Mouse (Mus musculus): ENCODE data around the gene Dhrs7b. TPM values are rescaled to one million over a fixed set of nuclear protein-coding genes. Genes with fewer than 3 reads are reported as not detected.
"Not testable (repeated sequence)": the region's sequence is repeated elsewhere in the genome, so short reads cannot be mapped to it uniquely, and the experiment has no call there.

The Dhrs7b gene
- polyA plus RNA-seq, 1 experiment from 2014 or later, result 33.0 TPM

DNA sequence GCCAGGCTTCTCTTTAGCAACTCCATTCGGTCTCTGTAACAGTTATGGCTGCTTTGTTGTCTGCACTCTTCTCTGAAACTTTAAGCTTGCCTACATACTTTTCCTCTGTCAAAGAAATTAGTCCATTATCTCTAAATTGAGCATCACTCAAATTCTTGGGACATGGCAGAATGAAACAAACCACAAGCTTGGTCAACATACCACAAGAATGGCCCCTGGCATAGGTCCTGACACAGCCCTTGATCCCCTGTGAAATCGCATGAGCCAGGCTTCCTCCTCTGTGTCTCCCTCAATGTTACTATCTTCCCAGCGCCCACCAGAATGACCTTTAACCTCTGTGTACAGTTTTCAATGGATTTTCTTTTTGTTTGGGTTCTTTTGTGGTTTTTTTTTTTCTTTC lies 52.0 kb downstream of the Dhrs7b start:
- Histone ChIP-seq H3K4me3 (no peak overlapping the region), H3K4me1 (replicated peaks) (peaks cover 16% of the 10 kb centered on the region), H3K9me3 (no peaks in the 10 kb centered on the region), H3K36me3 (no peaks in the 10 kb centered on the region), H3K27me3 (ENCODE audit: insufficient read depth, poor library complexity, severe bottlenecking) (no peaks in the 10 kb centered on the region), H3K27ac (no peak overlapping the region)
- WGBS, result 79% methylated on average over 3 of the region's 3 CpGs
- no peak for DNase-seq (ENCODE audit: low spot score)

DNA sequence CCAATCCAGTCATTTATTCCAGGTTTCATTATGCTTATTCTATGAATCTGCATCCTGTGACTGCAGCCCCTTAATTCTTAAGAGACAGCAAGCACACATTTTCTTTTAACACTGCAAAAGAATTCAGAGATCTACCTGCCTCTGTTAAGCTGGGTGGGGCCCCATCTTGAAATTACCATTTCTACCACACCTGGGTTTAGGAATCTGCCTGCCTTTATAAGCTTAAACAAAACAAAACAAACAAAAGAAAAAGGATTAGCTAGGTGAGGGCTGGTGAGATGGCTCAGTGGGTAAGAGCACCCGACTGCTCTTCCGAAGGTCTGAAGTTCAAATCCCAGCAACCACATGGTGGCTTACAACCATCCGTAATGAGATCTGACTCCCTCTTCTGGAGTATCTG lies 56.6 kb downstream of the Dhrs7b start:
- WGBS, result 89% methylated on average over 3 of the region's 3 CpGs
- H3K4me3 ChIP-seq, H3K9me3 ChIP-seq: not testable (repeated sequence)

DNA sequence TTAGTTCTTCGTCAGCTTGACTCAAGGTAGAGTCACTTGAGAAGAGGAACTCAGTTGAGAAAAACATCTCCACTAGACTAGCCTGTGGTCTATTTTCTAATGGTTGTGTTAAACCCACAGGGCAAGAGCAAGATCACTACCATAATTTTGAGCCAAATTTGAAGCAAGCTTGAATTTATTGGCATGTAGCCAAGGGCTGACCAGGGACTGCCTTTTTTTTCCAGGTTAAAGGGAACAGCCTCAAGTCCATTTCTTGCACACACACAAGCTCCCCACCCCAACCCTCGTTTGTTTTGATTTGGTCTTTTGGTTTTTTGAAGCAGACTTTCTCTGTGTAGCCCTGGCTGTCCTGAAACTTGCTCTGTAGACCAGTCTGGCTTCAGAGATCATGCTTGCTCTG lies 59.4 kb downstream of the Dhrs7b start:
- Histone ChIP-seq H3K9me3 (no peaks in the 10 kb centered on the region), H3K4me3 (no peak overlapping the region), H3K27ac (no peak overlapping the region), H3K4me1 (replicated peaks) (0 out of 2 replicates have a peak, but pooled peaks cover 5% of the 10 kb centered on the region), H3K27me3 (ENCODE audit: insufficient read depth, poor library complexity, severe bottlenecking) (no peaks in the 10 kb centered on the region), H3K36me3 (no peaks in the 10 kb centered on the region)
- DNase-seq (ENCODE audit: low spot score), result no peak
- WGBS, result 64% methylated on average over 2 of the region's 2 CpGs

More for the DNA sequence above, 56.6 kb downstream of the Dhrs7b start:
- H3K27me3 ChIP-seq (ENCODE audit: insufficient read depth, poor library complexity, severe bottlenecking); H3K4me1 ChIP-seq (replicated peaks); H3K36me3 ChIP-seq; H3K27ac ChIP-seq; DNase-seq (ENCODE audit: low spot score): not testable (repeated sequence)

DNA sequence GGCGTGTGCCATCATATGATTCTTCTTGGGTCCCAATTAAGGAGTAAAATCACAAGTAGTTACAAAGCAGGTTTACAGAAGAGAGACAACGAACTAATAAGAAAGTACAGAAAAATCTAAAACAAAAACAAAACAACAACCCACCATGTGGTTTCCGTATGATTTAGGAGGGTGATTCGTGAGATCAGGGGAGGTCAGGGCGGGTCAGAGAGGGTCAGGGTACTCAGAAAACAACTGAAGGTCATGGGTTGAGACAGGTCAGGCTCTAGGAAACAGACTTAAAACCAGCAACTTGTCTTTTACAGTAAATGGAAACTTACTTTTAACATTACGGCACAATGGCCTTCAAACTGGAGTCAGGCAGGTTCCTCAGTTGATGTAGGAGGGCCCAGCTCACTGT lies 59.9 kb downstream of the Dhrs7b start:
- Histone ChIP-seq H3K27me3 (ENCODE audit: insufficient read depth, poor library complexity, severe bottlenecking) (no peaks in the 10 kb centered on the region), H3K9me3 (no peaks in the 10 kb centered on the region), H3K27ac (no peak overlapping the region), H3K36me3 (no peaks in the 10 kb centered on the region), H3K4me3 (no peak overlapping the region), H3K4me1 (replicated peaks) (0 out of 2 replicates have a peak, but pooled peaks cover 5% of the 10 kb centered on the region)
- DNase-seq (ENCODE audit: low spot score), result no peak
- WGBS, result 65% methylated on average over 6 of the region's 6 CpGs

DNA sequence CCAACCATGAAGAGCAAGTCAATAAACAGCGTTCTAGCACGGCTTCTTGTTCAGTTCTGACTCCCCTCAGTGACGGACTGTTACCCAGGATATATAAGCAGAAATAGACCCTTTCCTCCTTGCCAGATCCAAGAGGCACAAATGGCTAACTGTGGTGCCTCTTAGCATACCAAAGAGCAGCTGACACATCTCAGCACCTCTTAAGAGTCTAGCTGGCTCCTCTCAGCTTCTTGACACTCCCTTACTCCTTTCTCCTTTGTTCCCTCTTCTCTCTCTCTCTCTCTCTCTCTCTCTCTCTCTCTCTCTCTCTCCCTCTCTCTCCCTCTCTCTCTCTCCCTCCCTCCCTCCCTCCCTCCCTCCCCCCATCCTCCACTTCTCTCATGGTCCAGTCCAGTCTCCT lies 60.3 kb downstream of the Dhrs7b start:
- Histone ChIP-seq H3K36me3 (no peaks in the 10 kb centered on the region), H3K9me3 (no peaks in the 10 kb centered on the region), H3K27me3 (ENCODE audit: insufficient read depth, poor library complexity, severe bottlenecking) (no peaks in the 10 kb centered on the region), H3K27ac (no peak overlapping the region), H3K4me3 (no peak overlapping the region), H3K4me1 (replicated peaks) (0 out of 2 replicates have a peak, but pooled peaks cover 5% of the 10 kb centered on the region)
- WGBS, result 51% methylated on average over 3 of the region's 3 CpGs
- no peak for DNase-seq (ENCODE audit: low spot score)

DNA sequence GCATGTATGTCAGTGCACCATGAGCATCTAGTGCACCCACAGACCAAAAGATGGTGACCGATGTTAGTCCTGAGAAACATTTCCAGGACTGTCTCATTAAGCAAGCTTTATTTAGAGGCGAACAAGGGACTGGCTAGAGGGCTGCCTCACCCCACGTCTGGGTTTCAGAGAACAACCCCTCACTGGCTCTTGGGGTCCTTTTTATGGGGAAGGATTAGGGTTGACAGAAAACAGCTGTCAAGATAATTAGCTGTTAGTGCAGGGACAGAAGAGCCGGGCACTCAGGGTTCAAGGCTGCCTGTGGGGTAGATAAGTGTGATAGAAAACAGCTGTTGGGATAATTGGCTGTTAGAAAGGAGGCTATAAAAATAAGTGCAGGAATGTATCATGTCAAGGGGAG lies 65.5 kb downstream of the Dhrs7b start:
- Histone ChIP-seq H3K27ac (no peak overlapping the region), H3K36me3 (no peaks in the 10 kb centered on the region), H3K4me1 (replicated peaks) (no peaks in the 10 kb centered on the region), H3K27me3 (ENCODE audit: insufficient read depth, poor library complexity, severe bottlenecking) (no peaks in the 10 kb centered on the region), H3K4me3 (no peak overlapping the region), H3K9me3 (no peaks in the 10 kb centered on the region)
- no peak for DNase-seq (ENCODE audit: low spot score)
- WGBS, result 51% methylated on average over 4 of the region's 4 CpGs

DNA sequence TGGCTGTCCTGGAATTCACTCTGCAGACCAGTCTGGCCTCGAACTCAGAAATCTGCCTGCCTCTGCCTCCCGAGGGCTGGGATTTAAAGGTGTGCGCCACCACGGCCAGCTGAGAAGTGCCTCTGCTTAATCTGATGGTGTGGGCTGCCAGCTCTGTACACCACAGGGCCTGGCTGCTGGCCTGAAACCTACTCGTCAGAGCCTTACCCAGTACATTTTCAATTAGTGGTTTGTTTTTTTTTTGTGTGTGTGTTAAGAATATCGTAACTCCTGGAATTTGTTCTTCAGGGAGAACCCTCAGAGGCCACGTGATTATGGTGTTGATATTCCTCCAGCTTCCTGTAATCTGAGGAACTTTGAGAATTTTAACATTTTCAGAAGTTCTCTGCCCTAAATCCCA lies 71.6 kb downstream of the Dhrs7b start:
- Histone ChIP-seq H3K4me3 (no peak overlapping the region), H3K27me3 (ENCODE audit: insufficient read depth, poor library complexity, severe bottlenecking) (no peaks in the 10 kb centered on the region), H3K36me3 (peaks cover 42% of the 10 kb centered on the region), H3K9me3 (no peaks in the 10 kb centered on the region), H3K4me1 (replicated peaks) (no peaks in the 10 kb centered on the region), H3K27ac (no peak overlapping the region)
- DNase-seq (ENCODE audit: low spot score), result no peak
- 84% methylated on average over 7 of the region's 7 CpGs for WGBS

DNA sequence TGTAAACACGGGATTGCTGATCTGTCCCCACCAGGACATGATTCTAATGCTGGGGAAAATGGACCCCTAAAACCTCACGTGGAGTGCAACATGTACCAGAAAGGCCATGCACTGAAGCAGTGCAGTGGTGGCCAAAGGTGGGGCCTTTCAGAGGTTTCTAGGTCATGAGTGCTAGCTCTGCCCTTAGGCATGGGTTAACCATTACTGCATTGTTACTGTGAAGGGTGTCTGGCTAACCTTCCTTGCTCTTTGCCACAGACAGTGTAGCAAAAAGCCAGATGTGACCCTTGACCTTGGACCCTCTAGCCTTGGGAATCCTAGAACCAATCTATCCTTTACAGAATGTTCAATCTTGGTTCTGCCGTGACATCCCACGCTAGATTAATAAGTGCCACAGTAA lies 72.1 kb downstream of the Dhrs7b start:
- Histone ChIP-seq H3K36me3 (peaks cover 42% of the 10 kb centered on the region), H3K9me3 (no peaks in the 10 kb centered on the region), H3K4me3 (no peak overlapping the region), H3K4me1 (replicated peaks) (no peaks in the 10 kb centered on the region), H3K27me3 (ENCODE audit: insufficient read depth, poor library complexity, severe bottlenecking) (no peaks in the 10 kb centered on the region), H3K27ac (no peak overlapping the region)
- 67% methylated on average over 4 of the region's 4 CpGs for WGBS
- no peak for DNase-seq (ENCODE audit: low spot score)

DNA sequence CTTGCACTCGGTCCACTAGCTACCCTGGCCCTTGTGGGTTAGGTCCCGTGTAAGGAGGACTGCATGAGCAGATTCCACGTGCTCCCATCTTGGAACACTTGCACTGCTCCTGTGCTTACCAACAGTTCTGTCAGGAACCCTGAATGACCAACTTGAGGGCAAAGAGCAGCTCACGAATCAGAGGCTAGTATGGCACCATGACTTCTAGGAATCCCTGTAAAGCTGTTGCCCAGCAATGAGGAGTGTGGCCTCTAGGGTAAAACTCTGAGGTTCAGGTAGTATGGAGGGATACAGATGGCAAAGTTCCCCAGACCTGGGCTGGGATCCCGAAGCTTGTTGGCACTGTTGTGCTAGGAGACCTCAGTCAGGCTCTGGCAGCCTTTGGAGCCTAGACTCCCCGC lies 73.2 kb downstream of the Dhrs7b start:
- Histone ChIP-seq H3K9me3 (no peaks in the 10 kb centered on the region), H3K4me3 (no peak overlapping the region), H3K4me1 (replicated peaks) (no peaks in the 10 kb centered on the region), H3K27ac (no peak overlapping the region), H3K27me3 (ENCODE audit: insufficient read depth, poor library complexity, severe bottlenecking) (no peaks in the 10 kb centered on the region), H3K36me3 (peaks cover 42% of the 10 kb centered on the region)
- no peak for DNase-seq (ENCODE audit: low spot score)
- WGBS, result 87% methylated on average over 6 of the region's 6 CpGs

DNA sequence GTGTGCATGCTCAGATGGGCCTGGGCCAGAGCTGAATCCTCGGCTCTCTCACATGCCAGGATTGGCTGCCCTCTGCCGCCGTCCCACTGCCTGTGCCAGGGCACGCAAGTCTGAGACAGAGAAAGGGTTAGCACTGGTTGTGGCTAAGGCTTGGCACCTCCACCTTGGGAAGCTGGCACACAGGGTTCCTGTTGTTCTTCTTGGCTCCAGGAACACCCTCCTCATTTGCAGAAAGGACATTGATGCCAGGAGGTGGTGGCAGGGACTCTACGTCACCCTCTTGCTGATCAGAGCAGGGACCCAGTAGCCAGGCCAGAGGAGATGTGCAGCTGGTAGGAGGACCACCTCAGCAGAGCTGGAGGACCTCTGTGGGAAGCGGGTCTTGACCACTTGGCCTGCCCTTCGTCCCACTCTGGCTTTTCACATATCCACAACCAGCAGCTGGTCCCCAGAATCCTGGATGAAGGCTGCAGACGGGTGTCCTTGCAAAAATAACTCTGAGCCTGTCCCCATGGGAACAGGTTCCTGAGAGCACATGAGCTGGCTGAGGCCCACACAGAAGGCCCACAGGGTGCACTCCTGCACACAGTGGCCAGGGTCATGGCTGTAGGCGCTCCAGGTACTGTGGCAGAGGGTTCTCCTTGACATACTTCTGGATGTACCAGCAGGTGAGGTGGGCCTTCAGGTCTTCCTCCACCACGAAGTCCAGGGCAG lies 75.1 kb downstream of the Dhrs7b start:
- Histone ChIP-seq H3K4me3 (no peak overlapping the region), H3K9me3 (no peaks in the 10 kb centered on the region), H3K27me3 (ENCODE audit: insufficient read depth, poor library complexity, severe bottlenecking) (no peaks in the 10 kb centered on the region), H3K27ac (no peak overlapping the region), H3K36me3 (peaks cover 46% of the 10 kb centered on the region), H3K4me1 (replicated peaks) (no peaks in the 10 kb centered on the region)
- no peak for DNase-seq (ENCODE audit: low spot score)
- 92% methylated on average over 10 of the region's 10 CpGs for WGBS

DNA sequence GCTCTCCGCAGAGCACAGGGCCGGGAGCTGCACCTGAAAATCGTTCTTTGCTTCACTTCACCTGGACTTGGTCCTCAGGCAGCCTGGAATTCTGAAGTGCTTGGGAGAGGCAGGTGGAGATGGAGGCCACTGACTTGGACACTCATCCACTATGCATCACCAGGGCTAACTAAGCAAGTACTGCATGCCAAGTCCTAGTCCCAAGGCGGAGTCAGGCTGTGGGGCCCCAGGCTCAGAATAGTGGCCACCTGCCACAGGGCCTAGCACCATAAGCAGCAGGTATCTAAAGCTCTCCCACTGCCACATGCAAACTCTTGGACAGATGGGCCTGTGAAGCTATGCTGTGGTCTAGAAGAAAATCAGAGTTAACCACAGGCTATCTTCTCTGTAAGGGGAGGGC lies 76.0 kb downstream of the Dhrs7b start:
- H3K27me3 ChIP-seq (ENCODE audit: insufficient read depth, poor library complexity, severe bottlenecking), result no peaks in the 10 kb centered on the region
- DNase-seq (ENCODE audit: low spot score), result no peak
- peaks cover 2% of the 10 kb centered on the region for H3K4me1 ChIP-seq (replicated peaks)
- no peak overlapping the region for H3K4me3 ChIP-seq
- 88% methylated on average over 4 of the region's 4 CpGs for WGBS
- no peaks in the 10 kb centered on the region for H3K9me3 ChIP-seq
- H3K36me3 ChIP-seq, result peaks cover 46% of the 10 kb centered on the region
- no peak overlapping the region for H3K27ac ChIP-seq

DNA sequence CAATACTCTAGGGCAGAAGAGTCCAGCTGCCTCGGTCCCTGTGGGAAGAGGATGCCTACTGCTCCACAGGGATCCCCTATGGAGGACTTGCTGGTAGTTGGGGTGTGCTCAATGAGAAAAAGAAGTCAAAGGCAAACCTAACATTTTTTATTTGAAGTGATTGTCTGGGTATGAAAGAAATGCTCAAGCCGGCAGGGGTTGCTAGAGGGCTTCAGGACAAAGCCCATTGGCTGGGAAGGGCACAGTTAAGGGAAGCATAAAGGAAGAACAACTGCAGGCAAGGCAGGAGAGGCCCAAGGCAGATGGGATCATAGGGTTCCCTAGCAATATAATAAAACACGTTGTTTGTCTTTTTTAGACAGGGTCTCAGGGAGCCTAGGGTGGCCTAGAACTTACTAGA lies 77.6 kb downstream of the Dhrs7b start:
- 66% methylated on average over 3 of the region's 3 CpGs for WGBS
- Histone ChIP-seq H3K4me3 (no peak overlapping the region), H3K36me3 (peaks cover 42% of the 10 kb centered on the region), H3K4me1 (replicated peaks) (peaks cover 18% of the 10 kb centered on the region), H3K27ac (no peak overlapping the region), H3K9me3 (no peaks in the 10 kb centered on the region), H3K27me3 (ENCODE audit: insufficient read depth, poor library complexity, severe bottlenecking) (no peaks in the 10 kb centered on the region)
- DNase-seq (ENCODE audit: low spot score), result no peak

DNA sequence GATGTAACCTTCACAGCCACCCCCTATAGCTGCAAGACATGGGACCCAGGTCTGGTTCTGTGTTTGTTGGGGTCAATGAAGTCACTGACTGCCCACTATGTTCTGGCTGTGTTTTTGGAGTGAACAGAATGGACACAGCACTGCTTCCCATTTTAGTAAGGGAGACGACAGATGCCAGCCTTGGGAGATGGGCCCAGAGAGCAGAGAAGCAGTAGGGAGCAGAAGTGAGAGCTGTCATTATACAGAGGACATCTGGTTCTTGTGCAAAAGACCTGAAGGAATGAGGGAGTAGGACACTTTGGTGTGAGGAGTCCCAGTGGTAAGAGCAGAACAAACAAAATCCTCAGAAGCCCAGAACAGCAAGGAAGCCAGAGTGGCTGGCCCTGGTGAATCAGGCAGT lies 79.2 kb downstream of the Dhrs7b start:
- Histone ChIP-seq H3K27me3 (ENCODE audit: insufficient read depth, poor library complexity, severe bottlenecking) (no peaks in the 10 kb centered on the region), H3K27ac (no peak overlapping the region), H3K4me3 (no peak overlapping the region), H3K36me3 (peaks cover 27% of the 10 kb centered on the region), H3K4me1 (replicated peaks) (peaks cover 29% of the 10 kb centered on the region), H3K9me3 (no peaks in the 10 kb centered on the region)
- 80% methylated on average over 1 of the region's 1 CpGs for WGBS
- no peak for DNase-seq (ENCODE audit: low spot score)
